Mouse (Mus musculus): Measurements from ENCODE around the gene Rab8a. TPM values are rescaled to one million over a fixed set of nuclear protein-coding genes. Genes with fewer than 3 reads are reported as not detected.
"Not testable (repeated sequence)": the region's sequence is repeated elsewhere in the genome, so short reads cannot be mapped to it uniquely, and the experiment has no call there.

Gene Rab8a
- 102 and 105 TPM in 2 replicates for polyA plus RNA-seq (2014; fragmentation: Nextera tagmentation; extraction: Ambion mirVana)

- DNase-seq (ENCODE audit: low spot score) (peak; percentile 100), ATAC-seq (replicated peaks; ENCODE audit: insufficient number of reproducible peaks, low FRiP score, low TSS enrichment, low read depth) (peak; percentile 99)
- under 1% methylated on average over 82 of the region's 82 CpGs for WGBS
- H3K9ac ChIP-seq (replicated peaks; ENCODE audit: low read length) = peak within 1 kb of the TSS; percentile 81
- H3K4me3 ChIP-seq (ENCODE audit: low read depth, low read length) = peak within 1 kb of the TSS; percentile 76
- H3K36me3 ChIP-seq (replicated peaks; ENCODE audit: control insufficient read depth, insufficient read depth, low read depth, low read length) = no peaks in the 10 kb centered on the region
- H3K9me3 ChIP-seq (replicated peaks; ENCODE audit: control insufficient read depth, low read length) = no peaks in the 10 kb centered on the region
- H3K4me2 ChIP-seq (ENCODE audit: low read depth, low read length) = peak within 1 kb of the TSS; percentile 62
- H3K27me3 ChIP-seq (ENCODE audit: control insufficient read depth, insufficient read depth, low read length) = no peaks in the 10 kb centered on the region
- H3K4me1 ChIP-seq (ENCODE audit: control insufficient read depth, insufficient read depth, low read length) = no peaks in the 10 kb centered on the region; the same call in none of the 2 replicates
- 0 out of 2 replicates have a peak within 1 kb of the TSS, but pooled peaks have one; percentile 52 for H3K27ac ChIP-seq (replicated peaks; ENCODE audit: low read depth, low read length)
These were observed at the start of gene Rab8a for GRCm38 (mm10) chr8:72160707-72161697. Gene Rab8a (plus strand): TSS chr8:72161200.

- Histone ChIP-seq H3K27ac (replicated peaks; ENCODE audit: low read depth, low read length) (no peak overlapping the region), H3K9me3 (replicated peaks; ENCODE audit: control insufficient read depth, low read length) (no peaks in the 10 kb centered on the region), H3K4me3 (ENCODE audit: low read depth, low read length) (no peak overlapping the region), H3K9ac (replicated peaks; ENCODE audit: low read length) (no peak overlapping the region), H3K36me3 (replicated peaks; ENCODE audit: control insufficient read depth, insufficient read depth, low read depth, low read length) (no peaks in the 10 kb centered on the region), H3K4me1 (ENCODE audit: control insufficient read depth, insufficient read depth, low read length) (no peaks in the 10 kb centered on the region), H3K27me3 (ENCODE audit: control insufficient read depth, insufficient read depth, low read length) (no peaks in the 10 kb centered on the region), H3K4me2 (ENCODE audit: low read depth, low read length) (no peak overlapping the region)
- DNase-seq (ENCODE audit: low spot score) (no peak), ATAC-seq (replicated peaks; ENCODE audit: insufficient number of reproducible peaks, low FRiP score, low TSS enrichment, low read depth) (no peak)
- WGBS = 75% methylated on average over 3 of the region's 3 CpGs
These were observed 48.5 kb upstream of the Rab8a start for GRCm38 (mm10) chr8:72112486-72112885.

- Histone ChIP-seq H3K4me3 (ENCODE audit: low read depth, low read length) (no peak overlapping the region), H3K27ac (replicated peaks; ENCODE audit: low read depth, low read length) (no peak overlapping the region), H3K27me3 (ENCODE audit: control insufficient read depth, insufficient read depth, low read length) (no peaks in the 10 kb centered on the region), H3K4me2 (ENCODE audit: low read depth, low read length) (no peak overlapping the region), H3K4me1 (ENCODE audit: control insufficient read depth, insufficient read depth, low read length) (no peaks in the 10 kb centered on the region), H3K9ac (replicated peaks; ENCODE audit: low read length) (no peak overlapping the region), H3K36me3 (replicated peaks; ENCODE audit: control insufficient read depth, insufficient read depth, low read depth, low read length) (no peaks in the 10 kb centered on the region), H3K9me3 (replicated peaks; ENCODE audit: control insufficient read depth, low read length) (no peaks in the 10 kb centered on the region)
- ATAC-seq (replicated peaks; ENCODE audit: insufficient number of reproducible peaks, low FRiP score, low TSS enrichment, low read depth) (no peak), DNase-seq (ENCODE audit: low spot score) (no peak)
- WGBS = 81% methylated on average over 2 of the region's 2 CpGs
These were observed 45.8 kb upstream of the Rab8a start for GRCm38 (mm10) chr8:72115202-72115601.

- Histone ChIP-seq H3K4me3 (ENCODE audit: low read depth, low read length) (no peak overlapping the region), H3K36me3 (replicated peaks; ENCODE audit: control insufficient read depth, insufficient read depth, low read depth, low read length) (no peaks in the 10 kb centered on the region), H3K9me3 (replicated peaks; ENCODE audit: control insufficient read depth, low read length) (no peaks in the 10 kb centered on the region), H3K4me2 (ENCODE audit: low read depth, low read length) (no peak overlapping the region), H3K27ac (replicated peaks; ENCODE audit: low read depth, low read length) (no peak overlapping the region), H3K9ac (replicated peaks; ENCODE audit: low read length) (no peak overlapping the region), H3K27me3 (ENCODE audit: control insufficient read depth, insufficient read depth, low read length) (no peaks in the 10 kb centered on the region), H3K4me1 (ENCODE audit: control insufficient read depth, insufficient read depth, low read length) (no peaks in the 10 kb centered on the region)
- WGBS = 59% methylated on average over 4 of the region's 4 CpGs
- DNase-seq (ENCODE audit: low spot score) (no peak), ATAC-seq (replicated peaks; ENCODE audit: insufficient number of reproducible peaks, low FRiP score, low TSS enrichment, low read depth) (no peak)
These were observed 42.4 kb upstream of the Rab8a start for GRCm38 (mm10) chr8:72118616-72119015.

GRCm38 (mm10) chr8:72121486-72121885, 39.5 kb upstream of the Rab8a start:
- WGBS = 52% methylated on average over 3 of the region's 3 CpGs
- H3K4me2 ChIP-seq (ENCODE audit: low read depth, low read length); H3K4me3 ChIP-seq (ENCODE audit: low read depth, low read length); H3K27ac ChIP-seq (replicated peaks; ENCODE audit: low read depth, low read length); DNase-seq (ENCODE audit: low spot score); ATAC-seq (replicated peaks; ENCODE audit: insufficient number of reproducible peaks, low FRiP score, low TSS enrichment, low read depth); H3K36me3 ChIP-seq (replicated peaks; ENCODE audit: control insufficient read depth, insufficient read depth, low read depth, low read length); H3K9me3 ChIP-seq (replicated peaks; ENCODE audit: control insufficient read depth, low read length); H3K4me1 ChIP-seq (ENCODE audit: control insufficient read depth, insufficient read depth, low read length); H3K9ac ChIP-seq (replicated peaks; ENCODE audit: low read length); H3K27me3 ChIP-seq (ENCODE audit: control insufficient read depth, insufficient read depth, low read length): not testable (repeated sequence)

GRCm38 (mm10) chr8:72121997-72122396, 39.0 kb upstream of the Rab8a start:
- DNase-seq (ENCODE audit: low spot score) = peak; percentile 66
- Histone ChIP-seq H3K27me3 (ENCODE audit: control insufficient read depth, insufficient read depth, low read length) (no peaks in the 10 kb centered on the region), H3K9ac (replicated peaks; ENCODE audit: low read length) (no peak overlapping the region), H3K27ac (replicated peaks; ENCODE audit: low read depth, low read length) (no peak overlapping the region), H3K4me3 (ENCODE audit: low read depth, low read length) (no peak overlapping the region), H3K36me3 (replicated peaks; ENCODE audit: control insufficient read depth, insufficient read depth, low read depth, low read length) (no peaks in the 10 kb centered on the region), H3K9me3 (replicated peaks; ENCODE audit: control insufficient read depth, low read length) (no peaks in the 10 kb centered on the region), H3K4me1 (ENCODE audit: control insufficient read depth, insufficient read depth, low read length) (no peaks in the 10 kb centered on the region), H3K4me2 (ENCODE audit: low read depth, low read length) (no peak overlapping the region)
- 30% methylated on average over 1 of the region's 1 CpGs for WGBS
- ATAC-seq (replicated peaks; ENCODE audit: insufficient number of reproducible peaks, low FRiP score, low TSS enrichment, low read depth) = peak; percentile 34; the same call in 1 of the 2 replicates

GRCm38 (mm10) chr8:72127834-72128233, 33.2 kb upstream of the Rab8a start:
- Histone ChIP-seq H3K4me3 (ENCODE audit: low read depth, low read length) (no peak overlapping the region), H3K27me3 (ENCODE audit: control insufficient read depth, insufficient read depth, low read length) (no peaks in the 10 kb centered on the region), H3K27ac (replicated peaks; ENCODE audit: low read depth, low read length) (no peak overlapping the region), H3K9ac (replicated peaks; ENCODE audit: low read length) (no peak overlapping the region), H3K4me1 (ENCODE audit: control insufficient read depth, insufficient read depth, low read length) (no peaks in the 10 kb centered on the region), H3K4me2 (ENCODE audit: low read depth, low read length) (no peak overlapping the region), H3K36me3 (replicated peaks; ENCODE audit: control insufficient read depth, insufficient read depth, low read depth, low read length) (no peaks in the 10 kb centered on the region), H3K9me3 (replicated peaks; ENCODE audit: control insufficient read depth, low read length) (no peaks in the 10 kb centered on the region)
- DNase-seq (ENCODE audit: low spot score) (no peak), ATAC-seq (replicated peaks; ENCODE audit: insufficient number of reproducible peaks, low FRiP score, low TSS enrichment, low read depth) (no peak)
- 86% methylated on average over 1 of the region's 1 CpGs for WGBS

- no peak overlapping the region for H3K9ac ChIP-seq (replicated peaks; ENCODE audit: low read length)
- DNase-seq (ENCODE audit: low spot score) = peak; percentile 31
- H3K27ac ChIP-seq (replicated peaks; ENCODE audit: low read depth, low read length) = no peak overlapping the region
- H3K27me3 ChIP-seq (ENCODE audit: control insufficient read depth, insufficient read depth, low read length) = no peaks in the 10 kb centered on the region
- H3K4me3 ChIP-seq (ENCODE audit: low read depth, low read length) = no peak overlapping the region
- H3K36me3 ChIP-seq (replicated peaks; ENCODE audit: control insufficient read depth, insufficient read depth, low read depth, low read length) = no peaks in the 10 kb centered on the region
- no peaks in the 10 kb centered on the region for H3K4me1 ChIP-seq (ENCODE audit: control insufficient read depth, insufficient read depth, low read length)
- H3K9me3 ChIP-seq (replicated peaks; ENCODE audit: control insufficient read depth, low read length) = no peaks in the 10 kb centered on the region
- WGBS = 38% methylated on average over 2 of the region's 2 CpGs
- no peak overlapping the region for H3K4me2 ChIP-seq (ENCODE audit: low read depth, low read length)
- no peak for ATAC-seq (replicated peaks; ENCODE audit: insufficient number of reproducible peaks, low FRiP score, low TSS enrichment, low read depth)
These were observed 29.7 kb upstream of the Rab8a start for GRCm38 (mm10) chr8:72131251-72131650.

Measured in embryonic facial prominence, embryonic 11.5 days (tissue).